Mouse (Mus musculus): Measurements from ENCODE around the gene Stard7.
A peak's percentile ranks its signal among the peaks of the same experiment; 100 is the strongest.

Gene Stard7

DNA sequence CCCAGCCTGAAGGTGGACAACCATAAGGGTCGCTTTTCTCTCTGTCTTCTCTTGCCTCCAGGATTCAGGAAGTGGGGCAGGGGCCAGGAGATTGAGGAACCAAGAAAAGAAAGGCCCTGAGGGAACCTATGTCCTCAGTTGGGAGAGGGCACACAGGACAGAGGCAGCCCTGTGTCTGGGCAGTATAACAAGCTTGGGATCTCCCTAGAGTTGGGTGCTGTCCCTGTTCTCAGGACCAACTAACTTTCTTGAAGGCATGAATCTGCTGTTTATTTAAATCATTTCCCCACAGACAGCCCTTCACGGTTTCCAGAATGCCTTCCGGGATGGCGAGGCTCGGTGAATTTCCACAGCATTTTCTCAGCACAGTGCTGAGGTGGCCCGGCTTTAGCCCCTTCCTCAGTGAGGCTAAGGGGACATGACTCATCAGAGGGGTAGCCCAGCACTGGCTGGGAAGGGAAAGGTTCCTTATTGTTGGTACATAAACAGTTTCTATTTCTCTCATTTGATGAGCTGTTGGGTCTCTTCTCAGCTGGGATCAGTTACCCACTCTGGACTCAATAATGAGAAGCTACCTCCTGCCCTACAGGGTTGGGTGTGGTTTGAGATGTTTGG lies 52.8 kb downstream of the Stard7 start:
- peak in 1 of 2 experiments; percentile 56 for DNase-seq (ENCODE audit: low spot score in 2 of 2)

GRCm38 (mm10) chr2:127323667-127324066 lies 53.6 kb downstream of the Stard7 start:
- no peak for DNase-seq (ENCODE audit: low spot score in 2 of 2)

GRCm38 (mm10) chr2:127324456-127324855 lies 54.4 kb downstream of the Stard7 start:
- peak in 1 of 2 experiments; percentile 55 for DNase-seq (ENCODE audit: low spot score in 2 of 2)

GRCm38 (mm10) chr2:127328090-127328851 lies 58.3 kb downstream of the Stard7 start:
- DNase-seq (ENCODE audit: low spot score in 2 of 2): peak in 1 of 2 experiments; percentile 57

GRCm38 (mm10) chr2:127332807-127333570 lies 63.0 kb downstream of the Stard7 start:
- DNase-seq (ENCODE audit: low spot score in 2 of 2): peak in 1 of 2 experiments; percentile 70

- peak; percentile 37 to 75 for DNase-seq (ENCODE audit: low spot score in 2 of 2)
Observed at GRCm38 (mm10) chr2:127333945-127334603, 64.1 kb downstream of the Stard7 start.

DNA sequence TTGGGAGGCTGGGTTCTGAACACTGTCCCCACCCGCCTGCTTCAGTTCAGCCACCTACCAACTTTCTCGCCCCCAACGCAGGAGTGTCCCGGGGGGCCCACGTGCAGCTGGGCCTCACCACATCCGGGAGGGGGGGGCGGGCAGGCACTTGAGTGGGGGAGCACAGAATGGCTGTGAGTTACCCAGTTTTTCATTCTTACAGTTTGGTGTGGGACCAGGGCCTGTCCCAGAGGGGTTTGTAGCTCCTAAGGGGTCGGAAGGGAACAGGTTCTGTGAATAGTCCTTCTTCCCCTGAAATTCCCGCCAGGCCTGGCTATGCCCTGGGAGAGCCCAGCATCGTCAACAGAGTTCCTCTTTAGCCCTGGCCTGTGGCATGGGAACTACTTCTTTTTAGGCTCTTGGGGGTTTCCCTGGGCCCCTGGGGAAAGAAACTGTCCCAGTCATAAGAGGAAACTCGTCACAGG lies 65.1 kb downstream of the Stard7 start:
- DNase-seq (ENCODE audit: low spot score in 2 of 2): peak; percentile 72 to 80

DNA sequence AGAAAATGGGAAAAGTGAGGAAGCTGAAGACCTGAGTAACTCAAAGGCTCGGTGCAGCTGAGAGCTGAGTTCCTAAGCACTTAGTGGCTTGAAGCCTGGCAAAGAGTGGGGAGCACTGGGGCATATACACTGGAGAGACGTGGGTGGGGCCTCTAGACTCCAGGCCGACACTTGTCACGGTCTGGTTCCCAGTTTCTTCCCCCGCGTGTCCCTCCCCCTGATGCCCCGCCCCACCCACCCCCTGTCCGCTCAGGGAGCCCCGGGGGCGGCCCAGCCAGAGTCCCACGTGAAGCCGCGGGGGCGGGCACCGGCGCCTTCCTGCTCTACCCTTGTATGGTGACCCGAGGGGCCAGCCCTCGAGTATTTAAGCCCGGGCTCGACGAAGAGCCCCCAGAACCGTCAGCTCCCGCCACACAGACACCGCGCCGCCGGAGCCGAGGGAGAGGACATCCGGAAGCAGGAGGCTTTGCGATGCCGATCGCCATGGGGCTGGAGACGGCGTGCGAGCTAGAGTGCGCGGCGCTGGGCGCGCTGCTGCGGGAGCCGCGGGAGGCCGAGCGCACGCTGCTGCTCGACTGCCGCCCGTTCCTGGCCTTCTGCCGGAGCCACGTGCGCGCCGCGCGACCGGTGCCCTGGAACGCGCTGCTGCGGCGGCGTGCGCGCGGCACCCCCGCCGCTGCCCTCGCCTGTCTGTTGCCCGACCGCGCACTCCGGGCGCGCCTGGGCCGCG lies 65.9 kb downstream of the Stard7 start, which contains the start of gene Dusp2:
Dusp2 (plus strand) TSS at position 393 of the 730 bp plus-strand sequence.
- DNase-seq (ENCODE audit: low spot score in 2 of 2): peak; percentile 91 to 96

- no peak for DNase-seq (ENCODE audit: low spot score in 2 of 2)
Observed at GRCm38 (mm10) chr2:127336497-127336832, 66.4 kb downstream of the Stard7 start.

GRCm38 (mm10) chr2:127336885-127337284 lies 66.9 kb downstream of the Stard7 start:
- no peak for DNase-seq (ENCODE audit: low spot score in 2 of 2)

DNA sequence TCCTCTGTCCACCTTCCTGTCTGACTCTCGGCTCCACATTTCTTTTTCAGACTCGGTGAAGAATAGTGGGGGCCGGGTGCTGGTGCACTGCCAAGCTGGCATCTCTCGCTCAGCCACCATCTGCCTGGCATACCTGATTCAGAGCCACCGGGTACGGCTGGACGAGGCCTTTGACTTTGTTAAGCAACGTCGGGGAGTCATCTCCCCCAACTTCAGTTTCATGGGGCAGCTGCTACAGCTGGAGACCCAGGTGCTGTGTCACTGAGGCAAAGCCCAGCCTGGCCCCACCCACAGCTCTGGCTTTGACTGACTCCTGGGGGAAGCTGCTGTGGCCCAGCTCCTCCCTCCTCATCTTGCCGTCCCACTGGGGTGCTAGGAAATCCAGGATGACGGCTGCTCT lies 67.5 kb downstream of the Stard7 start:
- peak; percentile 53 to 71 for DNase-seq (ENCODE audit: low spot score in 2 of 2)

DNA sequence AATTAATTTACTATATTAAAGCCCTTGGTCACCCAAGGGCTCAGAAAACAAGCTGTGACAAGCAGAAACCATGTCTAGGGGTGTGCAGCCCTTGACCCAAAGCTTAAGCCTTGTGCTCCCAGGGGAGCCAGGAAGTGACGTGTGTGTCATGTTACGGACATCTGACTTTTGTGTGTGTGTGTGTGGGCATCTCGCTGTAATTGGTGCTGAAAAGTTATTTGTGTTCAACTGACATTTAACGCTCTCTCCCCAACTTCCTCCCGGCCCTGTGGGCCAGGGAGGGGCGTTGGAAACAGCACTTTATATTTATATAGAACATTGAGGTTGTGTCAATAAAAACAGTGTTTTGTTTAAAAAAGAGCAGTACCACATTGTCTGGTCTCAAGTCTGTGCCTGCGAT lies 68.0 kb downstream of the Stard7 start:
- peak; percentile 37 to 66 for DNase-seq (ENCODE audit: low spot score in 2 of 2)

DNA sequence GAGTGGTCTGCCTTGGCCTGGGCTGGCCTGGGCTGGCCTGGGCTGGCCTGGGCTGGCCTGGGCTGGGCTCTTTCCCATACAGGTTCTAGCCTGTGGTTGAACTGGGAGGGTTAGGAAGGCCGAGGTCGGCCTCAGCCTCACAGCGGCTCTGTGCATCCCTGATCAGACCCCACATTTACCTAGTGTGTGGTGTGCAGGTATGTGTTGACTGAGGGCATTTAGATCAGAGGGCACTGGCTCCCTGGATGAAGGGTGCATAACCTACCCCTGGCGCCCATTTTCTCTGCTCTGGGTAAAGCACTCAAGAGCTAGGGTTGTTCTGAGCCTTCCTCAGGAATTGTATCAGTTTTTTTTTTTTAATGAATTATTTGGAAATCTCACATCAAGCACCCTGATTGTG lies 68.4 kb downstream of the Stard7 start, which contains the start of gene Astl:
Astl (plus strand) TSS at position 224 of the 400 bp plus-strand sequence.
- peak in 1 of 2 experiments; percentile 61 for DNase-seq (ENCODE audit: low spot score in 2 of 2)

GRCm38 (mm10) chr2:127338833-127339232 lies 68.8 kb downstream of the Stard7 start:
- peak; percentile 39 to 69 for DNase-seq (ENCODE audit: low spot score in 2 of 2)

- DNase-seq (ENCODE audit: low spot score in 2 of 2): peak in 1 of 2 experiments; percentile 58
Observed at GRCm38 (mm10) chr2:127339262-127339661, 69.2 kb downstream of the Stard7 start.

DNA sequence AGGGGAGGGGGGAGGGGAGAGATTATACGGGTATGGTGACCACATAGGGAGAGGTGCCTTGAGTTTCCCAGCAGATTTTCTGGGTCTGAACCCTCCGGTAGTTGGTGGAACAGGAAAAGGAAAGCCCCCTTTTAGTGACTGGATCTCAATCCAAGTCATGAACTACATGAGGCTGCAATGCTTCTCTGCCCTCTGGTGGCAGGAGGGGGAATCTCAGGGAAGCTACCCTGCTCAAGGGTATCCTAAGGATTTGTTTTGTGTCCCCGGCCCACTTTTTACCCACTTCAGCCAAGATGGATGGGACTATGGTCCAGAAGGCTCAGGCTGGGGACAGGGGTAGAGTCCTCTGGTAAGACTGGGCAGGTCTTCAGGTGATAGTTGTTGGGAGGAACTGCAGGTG lies 71.1 kb downstream of the Stard7 start:
- peak; percentile 67 to 85 for DNase-seq (ENCODE audit: low spot score in 2 of 2)

- no peak for DNase-seq (ENCODE audit: low spot score in 2 of 2)
Observed at GRCm38 (mm10) chr2:127346334-127346733, 76.3 kb downstream of the Stard7 start.

GRCm38 (mm10) chr2:127347147-127347985 lies 77.3 kb downstream of the Stard7 start:
- DNase-seq (ENCODE audit: low spot score in 2 of 2): no peak

All from spleen, postnatal 4 days (tissue).